Mouse (Mus musculus) kidney, embryonic 14.5 days (tissue): Measurements from ENCODE around the gene Malrd1. TPM values are rescaled to one million over a fixed set of nuclear protein-coding genes. Genes with fewer than 3 reads are reported as not detected.

Experiments
- ATAC-seq: fragments of 200-750 bp; cut with Nextera tagmentation; 2 replicates; pipeline ENCODE4 v1.8.0; 2017; ENCODE audit warnings: moderate number of reproducible peaks, mild to moderate bottlenecking, moderate TSS enrichment, moderate library complexity; ENCODE audit not compliant: low FRiP score, low TSS enrichment
- H3K27ac ChIP-seq: fragments of 300-500 bp; sonication (generic); 2 replicates; pipeline ENCODE4 v1.5.1; 2014; ENCODE audit warnings: low read depth, mild to moderate bottlenecking, low read length, moderate library complexity, mixed read lengths
- H3K27me3 ChIP-seq: fragments of 300-500 bp; sonication (generic); 2 replicates; pipeline ENCODE4 v1.6.1; 2014; ENCODE audit warnings: mild to moderate bottlenecking, low read length; ENCODE audit not compliant: control insufficient read depth, insufficient read depth
- H3K36me3 ChIP-seq: fragments of 300-500 bp; sonication (generic); 2 replicates; pipeline ENCODE4 v1.6.1; 2014; ENCODE audit warnings: low read length, mixed read lengths; ENCODE audit not compliant: control insufficient read depth, insufficient read depth
- H3K4me1 ChIP-seq: fragments of 300-500 bp; sonication (generic); 2 replicates; pipeline ENCODE4 v1.6.1; 2014; ENCODE audit warnings: low read length, mixed read lengths; ENCODE audit not compliant: control insufficient read depth, insufficient read depth
- H3K4me2 ChIP-seq: fragments of 300-500 bp; sonication (generic); replicated peaks from 2 replicates; pipeline ENCODE4 v1.6.1; 2014; ENCODE audit warnings: low read depth, mild to moderate bottlenecking, low read length
- H3K4me3 ChIP-seq: fragments of 300-500 bp; sonication (generic); 2 replicates; pipeline ENCODE4 v1.5.1; 2014; ENCODE audit warnings: mild to moderate bottlenecking, low read length
- H3K9ac ChIP-seq: fragments of 300-500 bp; sonication (generic); 2 replicates; pipeline ENCODE4 v1.6.1; 2014; ENCODE audit warnings: low read depth, mild to moderate bottlenecking, low read length, moderate library complexity
- H3K9me3 ChIP-seq: fragments of 300-500 bp; sonication (generic); 2 replicates; pipeline ENCODE4 v1.6.1; 2016; ENCODE audit warnings: low read length; ENCODE audit not compliant: control insufficient read depth
- WGBS: fragments of 180-500 bp; shearing (Covaris S2); extraction: QIAGEN DNeasy Blood & Tissue Kit; methylation state at CpG from one replicate; pipeline ENCODE4 v1.1.7; 2014; 5-methylcytosine and 5-hydroxymethylcytosine counted together
- polyA plus RNA-seq: library from polyadenylated mRNA; unstranded; fragments of >200 nt; fragmentation: Nextera tagmentation; extraction: Ambion mirVana; gene quantifications from 2 replicates; pipeline ENCODE4 v1.2.1, GENCODE M21; 2014

The Malrd1 gene
- polyA plus RNA-seq, 1 experiment from 2014 or later: 0.58 TPM

DNA sequence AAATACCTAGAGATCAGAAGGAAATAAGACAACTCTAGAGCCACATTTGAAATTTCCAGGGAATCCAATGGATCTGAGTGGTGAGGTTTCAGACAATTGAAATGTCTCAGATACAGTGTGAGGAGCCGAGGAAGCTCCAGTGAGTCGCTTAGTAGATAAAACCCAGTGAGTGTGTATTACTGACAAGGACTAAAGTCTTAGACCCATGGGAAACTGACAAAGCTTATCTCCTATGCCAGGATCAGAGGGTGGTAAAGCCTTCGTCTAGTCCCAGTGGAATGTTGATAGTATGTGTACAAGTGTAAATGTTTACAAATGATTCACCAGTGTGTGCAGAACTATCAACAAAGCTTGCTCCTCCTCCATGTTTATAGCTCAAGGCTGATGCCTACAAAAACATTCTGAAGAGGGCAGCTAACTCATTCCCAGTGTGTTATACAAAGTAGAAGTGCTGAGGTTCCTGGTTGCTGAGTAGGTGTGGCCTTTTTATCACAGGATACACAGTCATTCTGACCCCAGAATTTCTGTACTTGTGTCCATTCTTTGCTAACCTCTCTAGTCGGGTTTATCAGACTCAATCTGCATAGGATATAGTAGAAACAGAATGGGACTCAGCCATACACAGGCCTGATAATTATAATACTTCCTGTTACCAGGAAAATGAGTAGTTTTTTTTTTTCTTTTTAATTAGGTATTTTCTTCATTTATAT lies 218.9 kb downstream of the Malrd1 start:
- no peaks in the 10 kb centered on the region for H3K9me3 ChIP-seq
- no peak for ATAC-seq
- H3K9ac ChIP-seq: no peak overlapping the region
- 85% methylated on average over 4 of the region's 4 CpGs for WGBS
- H3K27ac ChIP-seq: no peak overlapping the region
- H3K36me3 ChIP-seq: no peaks in the 10 kb centered on the region
- no peaks in the 10 kb centered on the region for H3K4me1 ChIP-seq
- no peak overlapping the region for H3K4me2 ChIP-seq
- H3K27me3 ChIP-seq: no peaks in the 10 kb centered on the region
- no peak overlapping the region for H3K4me3 ChIP-seq

DNA sequence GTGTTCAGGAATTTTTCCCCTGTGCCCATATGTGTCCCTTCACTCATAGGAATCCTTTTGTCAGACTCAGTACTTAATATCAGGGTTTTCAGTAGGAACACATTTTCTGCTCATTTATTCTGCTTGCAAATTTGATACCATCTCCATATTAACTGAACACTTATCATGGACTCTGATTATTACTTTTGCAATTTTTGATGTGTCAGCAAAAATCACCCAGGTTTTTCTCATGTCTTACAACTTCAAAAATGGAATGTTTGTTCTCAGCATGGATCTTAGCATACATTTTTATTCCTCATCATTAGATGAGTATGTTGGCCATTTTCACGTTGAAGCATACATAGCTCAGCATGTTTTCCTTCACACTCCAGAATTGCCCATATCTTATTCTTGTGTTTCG lies 258.5 kb downstream of the Malrd1 start:
- Histone ChIP-seq H3K9me3 (no peaks in the 10 kb centered on the region), H3K4me2 (no peak overlapping the region), H3K9ac (no peak overlapping the region), H3K27me3 (no peaks in the 10 kb centered on the region), H3K4me1 (no peaks in the 10 kb centered on the region), H3K36me3 (no peaks in the 10 kb centered on the region), H3K27ac (no peak overlapping the region), H3K4me3 (no peak overlapping the region)
- ATAC-seq: no peak
- WGBS: 85% methylated on average over 2 of the region's 2 CpGs

DNA sequence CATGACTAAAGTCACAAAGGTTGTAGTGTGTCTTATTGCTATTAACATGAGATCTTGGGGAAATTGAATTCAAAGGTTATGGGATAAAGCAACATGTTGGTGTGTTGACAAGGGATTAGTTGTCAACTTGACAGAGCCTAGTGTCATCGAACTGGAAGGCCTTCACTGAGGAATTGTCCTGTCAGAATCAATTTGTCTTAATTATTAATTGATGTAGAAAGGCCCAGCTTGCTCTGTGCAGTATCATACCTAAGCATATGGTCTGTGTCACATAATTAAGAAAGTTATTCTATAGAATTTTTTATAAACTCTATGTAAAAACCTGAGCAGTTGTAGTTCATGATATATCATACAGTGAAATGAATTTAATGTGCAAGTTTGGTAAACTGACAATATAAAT lies 289.4 kb downstream of the Malrd1 start:
- Histone ChIP-seq H3K27me3 (no peaks in the 10 kb centered on the region), H3K4me2 (no peak overlapping the region), H3K27ac (no peak overlapping the region), H3K9ac (no peak overlapping the region), H3K4me3 (no peak overlapping the region), H3K36me3 (no peaks in the 10 kb centered on the region), H3K9me3 (no peaks in the 10 kb centered on the region), H3K4me1 (no peaks in the 10 kb centered on the region)
- no peak for ATAC-seq
- 64% methylated on average over 1 of the region's 1 CpGs for WGBS

DNA sequence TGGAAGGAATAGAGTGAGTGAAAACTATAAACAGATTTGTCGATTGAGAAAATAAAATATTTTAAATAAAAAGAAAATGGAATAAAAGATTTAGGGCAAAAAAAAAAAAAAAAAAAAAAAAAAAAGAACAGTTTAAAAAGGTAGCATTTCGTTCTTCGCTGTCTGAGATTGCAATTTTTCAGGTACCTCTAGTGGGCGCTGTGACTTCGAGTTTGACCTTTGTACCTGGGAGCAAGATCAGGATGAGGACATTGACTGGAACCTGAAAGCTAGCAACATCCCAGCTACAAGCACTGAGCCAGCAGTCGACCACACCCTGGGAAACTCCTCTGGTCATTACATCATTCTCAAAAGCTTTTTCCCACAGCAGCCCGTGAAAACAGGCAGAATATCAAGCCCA lies 343.1 kb downstream of the Malrd1 start:
- Histone ChIP-seq H3K9me3 (no peaks in the 10 kb centered on the region), H3K9ac (no peak overlapping the region), H3K36me3 (no peaks in the 10 kb centered on the region), H3K27ac (no peak overlapping the region), H3K27me3 (no peaks in the 10 kb centered on the region), H3K4me2 (no peak overlapping the region), H3K4me1 (no peaks in the 10 kb centered on the region), H3K4me3 (no peak overlapping the region)
- WGBS: 27% methylated on average over 7 of the region's 7 CpGs
- no peak for ATAC-seq

DNA sequence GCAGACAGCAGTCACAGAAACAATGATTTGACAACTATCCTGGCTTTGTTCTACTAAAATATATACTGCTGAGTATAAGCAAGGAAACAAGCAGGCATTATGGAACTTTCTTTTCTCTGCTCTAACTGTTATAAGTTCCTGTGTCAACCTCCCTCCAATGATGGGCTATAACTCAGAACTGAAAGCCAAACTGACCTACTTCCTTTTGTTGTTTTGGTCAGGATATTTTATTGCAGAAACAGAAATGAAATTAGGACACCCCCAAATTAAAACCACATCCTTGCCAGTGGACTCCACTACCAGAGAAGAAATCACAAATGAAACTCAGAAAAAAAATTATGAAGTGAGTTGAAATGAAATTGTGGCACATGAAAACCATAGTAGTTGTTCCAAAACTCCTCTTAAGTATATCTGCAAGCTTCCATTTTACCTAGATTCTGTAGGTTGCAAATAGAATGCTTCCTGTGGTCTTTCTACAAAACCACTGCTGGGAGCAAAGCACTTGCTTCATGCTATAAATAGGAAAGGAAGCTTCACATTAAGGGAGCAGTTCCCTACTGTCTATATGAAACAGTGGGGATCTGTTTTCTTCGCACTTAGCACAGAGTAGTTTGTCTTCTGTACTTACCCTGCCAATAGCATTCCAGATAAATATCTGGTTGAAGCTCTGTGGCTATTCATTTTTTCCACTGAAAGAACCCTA lies 367.3 kb downstream of the Malrd1 start:
- Histone ChIP-seq H3K9ac (no peak overlapping the region), H3K27me3 (no peaks in the 10 kb centered on the region), H3K4me3 (no peak overlapping the region), H3K4me1 (no peaks in the 10 kb centered on the region), H3K9me3 (no peaks in the 10 kb centered on the region), H3K36me3 (no peaks in the 10 kb centered on the region), H3K27ac (no peak overlapping the region), H3K4me2 (no peak overlapping the region)
- no peak for ATAC-seq
- 80% methylated on average over 1 of the region's 1 CpGs for WGBS

DNA sequence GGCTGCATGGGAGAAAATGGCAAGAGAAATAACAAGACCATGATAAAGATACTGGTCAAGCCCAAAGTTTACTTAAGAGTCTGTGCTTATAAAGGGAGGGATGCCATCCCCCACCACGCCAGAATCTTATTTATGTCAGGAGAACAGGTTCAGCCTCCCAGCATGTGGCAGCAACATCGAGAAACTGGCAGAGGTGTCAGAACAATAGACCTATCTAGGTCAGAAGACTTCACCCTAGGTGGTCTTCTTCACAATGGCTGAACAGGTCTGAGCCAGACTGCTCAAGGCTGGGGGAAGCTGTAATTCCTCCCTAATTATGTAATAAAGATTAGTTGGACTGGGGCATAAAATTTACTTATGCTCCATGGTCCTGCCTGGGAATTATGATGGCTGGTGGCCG lies 399.2 kb downstream of the Malrd1 start:
- Histone ChIP-seq H3K9me3 (no peaks in the 10 kb centered on the region), H3K4me1 (no peaks in the 10 kb centered on the region), H3K4me2 (no peak overlapping the region), H3K9ac (no peak overlapping the region), H3K27ac (no peak overlapping the region), H3K36me3 (no peaks in the 10 kb centered on the region), H3K27me3 (no peaks in the 10 kb centered on the region), H3K4me3 (no peak overlapping the region)
- no peak for ATAC-seq
- 36% methylated on average over 3 of the region's 3 CpGs for WGBS

DNA sequence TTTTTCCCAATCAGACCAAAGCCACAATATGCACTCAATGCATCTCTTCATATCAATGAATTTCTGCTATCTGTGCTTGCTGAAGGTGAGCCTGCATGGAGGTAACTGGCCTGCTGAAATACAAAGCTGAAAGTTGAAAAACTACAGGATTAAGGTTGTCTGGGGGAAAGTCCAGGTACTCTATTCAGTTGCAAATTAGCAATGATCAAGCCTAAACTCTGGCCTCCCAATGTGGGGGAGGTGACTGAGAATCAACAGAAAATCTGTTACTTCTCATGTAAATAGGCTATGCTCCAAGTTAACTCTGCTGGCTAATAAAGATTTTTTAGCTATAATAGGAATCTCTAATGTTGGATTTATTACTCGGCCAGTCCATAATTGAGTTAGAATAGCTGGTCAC lies 399.8 kb downstream of the Malrd1 start:
- no peak for ATAC-seq
- WGBS: 48% methylated on average over 1 of the region's 1 CpGs
- no peaks in the 10 kb centered on the region for H3K4me1 ChIP-seq
- no peaks in the 10 kb centered on the region for H3K27me3 ChIP-seq
- no peak overlapping the region for H3K4me2 ChIP-seq
- H3K36me3 ChIP-seq: no peaks in the 10 kb centered on the region
- H3K9me3 ChIP-seq: no peaks in the 10 kb centered on the region
- H3K4me3 ChIP-seq: no peak overlapping the region
- no peak overlapping the region for H3K27ac ChIP-seq
- H3K9ac ChIP-seq: no peak overlapping the region

DNA sequence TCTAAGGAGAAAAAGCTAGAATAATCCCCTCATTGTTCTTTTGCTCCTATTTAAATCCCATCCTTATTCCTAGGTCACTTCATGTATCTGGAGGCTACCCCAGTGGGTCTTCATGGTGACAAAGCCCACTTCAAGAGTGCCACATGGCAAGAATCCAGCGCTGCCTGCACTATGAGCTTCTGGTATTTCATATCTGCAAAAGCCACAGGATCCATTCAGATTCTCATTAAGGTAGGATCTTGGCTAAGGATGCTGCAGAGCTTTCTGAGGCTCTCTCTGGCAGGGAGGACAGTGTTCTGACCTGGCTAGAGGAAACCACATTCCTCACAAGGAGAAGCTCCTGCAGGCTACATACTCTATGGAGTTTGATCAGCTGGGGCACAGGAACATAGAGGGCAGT lies 405.2 kb downstream of the Malrd1 start:
- ATAC-seq: no peak
- H3K36me3 ChIP-seq: no peaks in the 10 kb centered on the region
- 90% methylated on average over 1 of the region's 1 CpGs for WGBS
- no peak overlapping the region for H3K4me3 ChIP-seq
- no peak overlapping the region for H3K4me2 ChIP-seq
- no peaks in the 10 kb centered on the region for H3K4me1 ChIP-seq
- H3K27me3 ChIP-seq: no peaks in the 10 kb centered on the region
- no peak overlapping the region for H3K9ac ChIP-seq
- H3K27ac ChIP-seq: no peak overlapping the region
- no peaks in the 10 kb centered on the region for H3K9me3 ChIP-seq

DNA sequence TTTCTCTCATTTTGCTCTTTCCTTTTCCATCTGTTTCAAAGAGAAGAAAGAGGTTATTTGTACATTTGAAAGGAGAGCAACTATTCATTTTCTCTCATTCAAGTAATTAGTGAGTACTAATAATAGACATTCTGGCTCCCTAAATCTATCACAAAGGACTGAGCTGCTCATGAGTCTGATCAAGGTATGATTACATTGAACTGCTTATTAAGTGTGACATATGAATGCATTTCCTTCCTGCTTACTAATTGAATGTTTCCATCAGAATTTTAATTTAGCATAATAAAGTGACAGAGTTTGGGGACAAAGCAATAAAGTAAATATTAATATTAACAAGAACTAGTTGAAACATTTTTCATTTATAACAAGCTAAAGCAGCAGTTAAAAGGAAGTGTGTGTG lies 405.6 kb downstream of the Malrd1 start:
- Histone ChIP-seq H3K36me3 (no peaks in the 10 kb centered on the region), H3K9ac (no peak overlapping the region), H3K27ac (no peak overlapping the region), H3K4me3 (no peak overlapping the region), H3K4me1 (no peaks in the 10 kb centered on the region), H3K9me3 (no peaks in the 10 kb centered on the region), H3K27me3 (no peaks in the 10 kb centered on the region), H3K4me2 (no peak overlapping the region)
- ATAC-seq: no peak
